Mouse (Mus musculus) midbrain, embryonic 12.5 days (tissue): ENCODE measurements at regions not wholly inside any gene's neighbourhood (a gene's known extent, or its start where the extent isn't known, plus 50 kb on each side); places are given as distances from the start of the nearest gene placed in this dataset.
A peak's percentile ranks its signal among the peaks of the same experiment; 100 is the strongest.

ENCODE experiments used
- ATAC-seq: fragments of 200-750 bp; cut with Nextera tagmentation; 2 replicates; pipeline ENCODE4 v1.8.0; 2017; ENCODE audit warnings: low read depth, moderate TSS enrichment, moderate library complexity; ENCODE audit not compliant: low FRiP score
- H3K27ac ChIP-seq: fragments of 300-500 bp; sonication (generic); replicated peaks from 2 replicates; pipeline ENCODE4 v1.5.1; 2016; ENCODE audit warnings: mild to moderate bottlenecking
- H3K27me3 ChIP-seq: fragments of 300-500 bp; sonication (generic); 2 replicates; pipeline ENCODE4 v1.6.1; 2016; ENCODE audit warnings: mild to moderate bottlenecking
- H3K36me3 ChIP-seq: fragments of 300-500 bp; sonication (generic); 2 replicates; pipeline ENCODE4 v1.6.1; 2016
- H3K4me1 ChIP-seq: fragments of 300-500 bp; sonication (generic); 2 replicates; pipeline ENCODE4 v1.6.1; 2016
- H3K4me2 ChIP-seq: fragments of 300-500 bp; sonication (generic); replicated peaks from 2 replicates; pipeline ENCODE4 v1.6.1; 2016; ENCODE audit warnings: mild to moderate bottlenecking, moderate library complexity
- H3K4me3 ChIP-seq: fragments of 300-500 bp; sonication (generic); 2 replicates; pipeline ENCODE4 v1.5.1; 2016; ENCODE audit warnings: mild to moderate bottlenecking
- H3K9ac ChIP-seq: fragments of 300-500 bp; sonication (generic); replicated peaks from 2 replicates; pipeline ENCODE4 v1.6.1; 2016; ENCODE audit warnings: mild to moderate bottlenecking, moderate library complexity
- H3K9me3 ChIP-seq: fragments of 300-500 bp; sonication (generic); 2 replicates; pipeline ENCODE4 v1.6.1; 2016; ENCODE audit warnings: mild to moderate bottlenecking
- WGBS: fragments of 180-500 bp; shearing (Covaris S2); methylation state at CpG from one replicate; pipeline ENCODE4 v1.1.7; 2016; 5-methylcytosine and 5-hydroxymethylcytosine counted together

DNA sequence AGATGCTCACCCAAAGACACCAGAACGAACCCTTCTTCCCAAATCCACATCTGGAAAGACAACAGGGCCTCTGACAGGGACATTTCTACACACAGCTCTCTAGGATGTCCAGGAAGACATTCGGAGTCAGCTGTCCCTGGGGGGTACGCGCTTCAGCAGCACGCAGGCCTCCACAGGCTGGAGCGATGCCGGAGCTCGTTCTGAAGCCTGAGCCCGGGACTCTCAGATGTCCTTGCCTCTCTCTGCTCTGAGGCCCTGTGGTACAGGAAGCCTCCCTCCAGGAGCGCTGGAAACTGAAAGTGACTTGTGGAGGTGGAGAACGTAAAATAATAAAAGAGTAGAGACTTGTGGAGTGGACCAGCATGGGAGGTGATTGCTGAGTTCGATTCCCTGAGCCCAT lies 116.8 kb upstream of the 1700021F07Rik start:
- no peak overlapping the region for H3K9ac ChIP-seq
- no peak overlapping the region for H3K4me3 ChIP-seq
- no peak overlapping the region for H3K4me2 ChIP-seq
- ATAC-seq = no peak
- H3K27ac ChIP-seq = no peak overlapping the region
- no peaks in the 10 kb centered on the region for H3K9me3 ChIP-seq
- H3K27me3 ChIP-seq = no peaks in the 10 kb centered on the region
- no peaks in the 10 kb centered on the region for H3K36me3 ChIP-seq
- 73% methylated on average over 12 of the region's 12 CpGs for WGBS
- peaks cover 40% of the 10 kb centered on the region for H3K4me1 ChIP-seq

DNA sequence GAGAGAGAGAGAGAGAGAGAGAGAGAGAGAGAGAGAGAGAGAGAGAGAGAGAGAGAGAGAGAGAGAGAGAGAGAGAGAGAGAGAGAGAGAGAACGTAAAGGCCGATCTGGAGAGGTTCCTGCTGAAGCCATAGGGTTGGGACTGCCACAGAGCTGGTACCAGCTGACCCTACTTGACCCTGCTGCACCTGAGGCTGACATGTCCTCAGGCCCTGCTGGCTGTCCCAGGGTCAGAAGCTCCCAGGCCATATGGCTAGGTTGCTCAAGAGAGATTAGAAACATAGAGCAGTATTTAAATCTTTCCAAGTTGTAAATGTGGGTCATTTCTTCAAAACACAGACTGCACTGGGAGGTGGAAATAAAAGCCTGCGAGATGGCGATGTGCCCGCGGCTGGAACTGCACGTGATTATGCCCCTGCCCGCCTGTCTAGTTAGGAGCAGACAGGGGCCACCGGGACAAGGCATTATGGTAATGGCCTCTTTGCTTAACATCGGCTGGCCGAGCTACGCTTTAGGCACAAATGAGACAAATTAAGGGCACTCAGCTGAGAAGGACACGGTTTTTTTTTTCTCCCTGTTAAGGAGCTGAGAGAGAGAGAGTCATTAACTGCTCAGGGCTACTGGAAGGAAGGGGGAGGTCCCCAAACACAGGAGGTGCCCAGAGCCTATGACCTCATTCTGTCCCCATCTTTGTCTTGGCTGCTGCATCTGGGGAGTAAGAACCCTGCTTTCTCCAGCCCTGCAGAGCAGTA lies 115.9 kb upstream of the 1700021F07Rik start:
- H3K36me3 ChIP-seq = no peaks in the 10 kb centered on the region
- H3K9ac ChIP-seq = no peak overlapping the region
- no peaks in the 10 kb centered on the region; the same call in 1 of the 2 replicates for H3K27me3 ChIP-seq
- 26% methylated on average over 13 of the region's 13 CpGs for WGBS
- ATAC-seq = peak; percentile 82
- H3K9me3 ChIP-seq = no peaks in the 10 kb centered on the region
- 0 out of 2 replicates have a peak overlapping the region, but pooled peaks have one; percentile 11 for H3K4me2 ChIP-seq
- H3K4me1 ChIP-seq = peaks cover 40% of the 10 kb centered on the region
- H3K4me3 ChIP-seq = no peak overlapping the region
- peak overlapping the region; percentile 54 for H3K27ac ChIP-seq

DNA sequence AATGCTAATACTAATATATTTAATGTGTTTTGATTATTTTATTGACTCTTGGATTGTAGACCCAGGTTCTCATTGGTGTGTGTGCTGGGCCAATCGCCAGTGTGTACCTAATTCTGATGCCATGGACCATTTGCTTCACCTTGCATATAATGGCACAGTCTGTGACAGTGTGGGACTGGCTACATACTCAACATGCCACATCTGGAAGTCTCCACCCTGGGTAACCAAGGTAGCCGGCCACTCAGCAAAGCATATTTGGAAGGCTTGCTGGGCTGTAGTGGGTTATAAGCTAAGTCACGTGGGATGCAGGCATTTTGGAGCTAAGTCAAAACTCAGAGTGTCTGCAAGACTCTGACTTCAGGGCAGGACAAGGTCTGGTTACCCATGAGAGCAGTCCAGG lies 115.3 kb upstream of the 1700021F07Rik start:
- Histone ChIP-seq H3K4me2 (no peak overlapping the region), H3K9ac (no peak overlapping the region)
- 75% methylated on average over 3 of the region's 3 CpGs for WGBS

DNA sequence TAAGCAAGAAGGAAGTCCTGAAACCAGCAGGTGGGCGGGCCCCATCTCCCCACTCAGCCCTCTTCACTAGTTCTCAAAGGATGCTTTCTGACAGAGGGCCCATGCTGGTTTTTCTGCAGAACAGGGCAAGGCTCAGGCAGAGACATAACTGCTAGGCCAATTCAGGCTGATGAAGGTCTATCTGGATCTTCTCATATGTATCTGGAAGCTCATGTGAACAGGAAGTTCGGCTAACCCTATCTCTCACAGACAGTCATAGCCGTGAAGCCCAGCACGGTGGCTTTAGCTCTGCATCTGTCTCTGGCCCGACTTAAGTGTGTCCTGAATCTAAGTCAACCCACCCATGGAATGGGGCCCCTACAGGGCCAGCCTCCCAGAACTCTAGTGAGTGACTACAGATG lies 113.7 kb upstream of the 1700021F07Rik start:
- no peak for ATAC-seq
- Histone ChIP-seq H3K27me3 (no peaks in the 10 kb centered on the region; the same call in 1 of the 2 replicates), H3K27ac (no peak overlapping the region), H3K36me3 (no peaks in the 10 kb centered on the region), H3K9ac (no peak overlapping the region), H3K9me3 (no peaks in the 10 kb centered on the region), H3K4me1 (peaks cover 40% of the 10 kb centered on the region), H3K4me3 (no peak overlapping the region), H3K4me2 (no peak overlapping the region)
- WGBS = 88% methylated on average over 5 of the region's 5 CpGs

More for the DNA sequence above, 115.3 kb upstream of the 1700021F07Rik start:
- no peak overlapping the region for H3K4me3 ChIP-seq
- peak overlapping the region; percentile 54 for H3K27ac ChIP-seq
- no peaks in the 10 kb centered on the region for H3K9me3 ChIP-seq
- no peaks in the 10 kb centered on the region for H3K36me3 ChIP-seq
- H3K27me3 ChIP-seq = no peaks in the 10 kb centered on the region; the same call in 1 of the 2 replicates
- H3K4me1 ChIP-seq = peaks cover 40% of the 10 kb centered on the region
- peak; percentile 29 for ATAC-seq

- no peaks in the 10 kb centered on the region for H3K9me3 ChIP-seq
- H3K4me1 ChIP-seq = peaks cover 46% of the 10 kb centered on the region
- H3K36me3 ChIP-seq = no peaks in the 10 kb centered on the region
- WGBS = 48% methylated on average over 16 of the region's 16 CpGs
- no peak overlapping the region for H3K4me3 ChIP-seq
- no peaks in the 10 kb centered on the region; the same call in 1 of the 2 replicates for H3K27me3 ChIP-seq
- H3K27ac ChIP-seq = no peak overlapping the region
- H3K9ac ChIP-seq = no peak overlapping the region
- H3K4me2 ChIP-seq = no peak overlapping the region
- peak; percentile 50 for ATAC-seq
Observed at GRCm38 (mm10) chr2:173409433-173409832, 113.0 kb upstream of the 1700021F07Rik start.

DNA sequence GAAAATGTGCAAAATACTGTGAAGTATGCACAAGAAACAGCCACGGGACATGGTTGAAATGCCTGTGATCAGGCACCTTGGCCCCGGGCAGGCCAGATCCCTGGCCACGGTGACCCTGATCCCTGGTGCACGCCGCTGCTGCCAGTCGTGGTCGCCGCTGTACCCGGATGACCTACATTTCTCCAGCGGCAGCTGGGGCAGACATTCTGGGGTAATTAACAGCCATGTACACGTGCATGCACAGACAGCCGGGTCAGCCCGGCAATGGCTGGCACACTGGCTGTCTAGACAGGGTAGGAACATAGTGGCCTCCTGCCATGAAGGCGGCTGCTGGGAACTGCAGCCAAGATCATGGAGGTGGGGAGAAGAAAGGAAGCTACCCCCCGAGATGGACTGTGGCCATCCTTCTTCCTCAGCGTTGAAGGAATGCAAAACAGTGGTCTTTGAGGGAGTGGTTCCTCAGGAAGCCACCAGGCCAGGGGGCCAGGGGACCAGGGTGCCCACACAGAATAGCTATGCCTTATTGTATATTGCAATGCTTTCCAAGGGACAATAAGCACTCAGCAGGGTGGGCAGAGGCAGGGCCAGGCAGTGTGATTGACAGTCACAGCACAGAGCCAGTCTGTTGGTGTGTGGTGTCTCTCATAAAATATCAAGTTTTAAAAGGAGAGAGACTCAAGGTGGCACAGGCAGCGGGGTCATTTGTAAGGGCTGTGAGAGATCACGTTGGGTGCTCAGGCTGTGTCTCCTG lies 108.3 kb upstream of the 1700021F07Rik start:
- Histone ChIP-seq H3K9me3 (no peaks in the 10 kb centered on the region), H3K9ac (no peak overlapping the region), H3K27me3 (no peaks in the 10 kb centered on the region; the same call in 1 of the 2 replicates), H3K36me3 (no peaks in the 10 kb centered on the region), H3K4me3 (no peak overlapping the region), H3K27ac (no peak overlapping the region; the same call in 1 of the 2 replicates), H3K4me1 (peaks cover 15% of the 10 kb centered on the region), H3K4me2 (no peak overlapping the region)
- no peak for ATAC-seq
- WGBS = 72% methylated on average over 18 of the region's 18 CpGs

DNA sequence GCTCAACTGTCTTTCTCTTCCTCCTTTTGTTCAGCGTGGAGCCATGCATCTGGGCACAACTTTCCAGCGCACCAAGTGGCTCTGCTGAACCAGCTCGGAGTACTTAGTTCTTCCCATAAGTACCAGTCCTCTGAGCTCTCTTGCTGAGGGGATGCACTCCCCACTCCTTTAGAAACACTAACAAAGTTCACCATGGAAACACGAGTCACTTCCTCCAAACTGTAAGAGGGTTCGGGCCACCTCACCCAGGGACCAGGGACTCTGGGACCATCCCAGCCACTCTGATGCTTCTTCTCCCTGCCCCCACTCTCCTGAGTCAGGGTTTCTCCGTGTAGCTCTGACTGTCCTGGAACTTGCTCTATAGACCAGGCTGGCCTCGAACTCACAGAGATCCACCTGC lies 107.0 kb upstream of the 1700021F07Rik start:
- ATAC-seq = no peak
- Histone ChIP-seq H3K9ac (no peak overlapping the region), H3K27ac (no peak overlapping the region), H3K36me3 (no peaks in the 10 kb centered on the region), H3K27me3 (no peaks in the 10 kb centered on the region; the same call in 1 of the 2 replicates), H3K4me1 (peaks cover 10% of the 10 kb centered on the region; the same call in 1 of the 2 replicates), H3K4me2 (no peak overlapping the region), H3K4me3 (no peak overlapping the region), H3K9me3 (no peaks in the 10 kb centered on the region)
- 87% methylated on average over 7 of the region's 7 CpGs for WGBS

GRCm38 (mm10) chr2:173416921-173417320 lies 105.5 kb upstream of the 1700021F07Rik start:
- Histone ChIP-seq H3K4me3 (no peak overlapping the region), H3K4me1 (peaks cover 10% of the 10 kb centered on the region; the same call in 1 of the 2 replicates), H3K9ac (no peak overlapping the region), H3K36me3 (no peaks in the 10 kb centered on the region), H3K27ac (no peak overlapping the region), H3K27me3 (no peaks in the 10 kb centered on the region), H3K9me3 (no peaks in the 10 kb centered on the region), H3K4me2 (no peak overlapping the region)
- WGBS = 81% methylated on average over 1 of the region's 1 CpGs
- ATAC-seq = 0 out of 2 replicates have a peak, but pooled peaks have one; percentile 39

- peaks cover 9% of the 10 kb centered on the region; the same call in 1 of the 2 replicates for H3K4me1 ChIP-seq
- H3K4me2 ChIP-seq = no peak overlapping the region
- no peak for ATAC-seq
- no peaks in the 10 kb centered on the region for H3K27me3 ChIP-seq
- no peak overlapping the region for H3K9ac ChIP-seq
- no peaks in the 10 kb centered on the region for H3K36me3 ChIP-seq
- H3K27ac ChIP-seq = no peak overlapping the region
- 92% methylated on average over 7 of the region's 7 CpGs for WGBS
- no peak overlapping the region for H3K4me3 ChIP-seq
- H3K9me3 ChIP-seq = no peaks in the 10 kb centered on the region
Observed at GRCm38 (mm10) chr2:173418951-173419350, 103.4 kb upstream of the 1700021F07Rik start.

DNA sequence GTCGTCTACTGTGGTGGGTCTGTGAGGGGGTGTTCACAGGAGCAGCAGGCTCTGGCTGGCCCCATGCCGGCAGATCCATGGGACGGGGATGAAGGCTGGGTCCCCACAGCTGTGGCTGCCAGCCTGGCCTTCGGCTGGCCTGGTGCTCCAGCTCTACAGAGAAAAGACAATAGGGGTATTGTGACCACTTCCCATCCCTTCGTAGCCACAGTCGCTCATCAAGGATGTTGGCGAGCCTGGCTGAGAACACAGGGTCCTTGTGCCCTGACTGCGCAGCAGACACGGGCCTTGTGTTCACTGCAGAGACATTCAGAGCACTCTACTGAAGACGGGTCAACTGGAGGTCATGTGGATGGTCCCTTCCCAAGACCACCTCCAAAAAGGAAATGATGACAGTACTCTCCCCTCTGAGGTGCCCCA lies 102.4 kb upstream of the 1700021F07Rik start:
- Histone ChIP-seq H3K9me3 (no peaks in the 10 kb centered on the region), H3K9ac (no peak overlapping the region), H3K27ac (no peak overlapping the region), H3K27me3 (no peaks in the 10 kb centered on the region), H3K4me3 (no peak overlapping the region), H3K4me2 (no peak overlapping the region), H3K36me3 (no peaks in the 10 kb centered on the region), H3K4me1 (0 out of 2 replicates have a peak, but pooled peaks cover 3% of the 10 kb centered on the region)
- 74% methylated on average over 10 of the region's 10 CpGs for WGBS
- 0 out of 2 replicates have a peak, but pooled peaks have one; percentile 9 for ATAC-seq

DNA sequence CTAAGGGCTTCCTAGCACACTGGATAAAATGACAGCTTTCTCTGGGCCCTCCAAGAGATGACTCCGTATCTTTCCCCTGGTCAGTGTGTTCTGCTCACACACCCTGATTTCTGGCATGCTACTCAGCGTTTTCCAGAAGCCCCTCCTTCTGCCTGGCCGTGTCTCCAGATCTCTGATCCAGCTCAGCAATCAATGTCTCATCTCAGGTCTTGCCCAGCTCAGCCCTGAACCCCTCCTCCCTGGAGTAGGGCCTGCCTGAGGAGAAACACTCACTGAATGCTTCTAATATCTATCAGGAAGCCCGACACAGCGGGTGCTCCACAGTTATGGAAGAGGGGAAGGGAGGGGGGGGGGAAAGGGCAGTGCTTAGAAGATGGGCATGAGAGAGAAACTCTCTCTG lies 101.9 kb upstream of the 1700021F07Rik start:
- no peaks in the 10 kb centered on the region for H3K27me3 ChIP-seq
- no peak overlapping the region for H3K9ac ChIP-seq
- no peak overlapping the region for H3K27ac ChIP-seq
- H3K4me1 ChIP-seq = 0 out of 2 replicates have a peak, but pooled peaks cover 3% of the 10 kb centered on the region
- no peak overlapping the region for H3K4me2 ChIP-seq
- WGBS = 74% methylated on average over 5 of the region's 5 CpGs
- H3K36me3 ChIP-seq = no peaks in the 10 kb centered on the region
- no peak for ATAC-seq
- H3K9me3 ChIP-seq = no peaks in the 10 kb centered on the region
- H3K4me3 ChIP-seq = no peak overlapping the region

DNA sequence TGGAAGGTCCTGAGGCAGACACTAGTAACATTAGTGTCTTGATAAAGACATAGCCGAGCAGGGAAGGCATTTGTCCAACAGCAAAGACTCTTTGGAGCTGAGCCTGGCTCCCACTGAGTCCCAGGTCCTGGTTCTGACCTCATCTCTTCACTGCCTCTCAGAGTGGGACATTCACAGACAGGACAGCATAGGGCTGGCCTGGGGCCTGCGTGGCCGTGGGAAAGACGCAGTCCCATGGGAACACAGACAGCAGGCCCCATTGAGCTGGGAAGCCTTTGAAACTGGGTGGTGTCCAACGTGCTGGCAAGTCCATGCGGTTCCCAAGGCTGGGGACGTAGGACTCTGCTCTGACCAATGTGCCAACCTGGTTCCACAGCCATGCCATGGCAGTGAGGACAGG lies 97.5 kb upstream of the 1700021F07Rik start:
- ATAC-seq = no peak
- Histone ChIP-seq H3K27ac (no peak overlapping the region), H3K9ac (no peak overlapping the region), H3K27me3 (no peaks in the 10 kb centered on the region), H3K9me3 (no peaks in the 10 kb centered on the region), H3K4me3 (no peak overlapping the region), H3K36me3 (no peaks in the 10 kb centered on the region), H3K4me1 (peaks cover 12% of the 10 kb centered on the region), H3K4me2 (no peak overlapping the region)
- WGBS = 91% methylated on average over 7 of the region's 7 CpGs
